Mouse (Mus musculus) heart, adult 2 months (tissue): ENCODE measurements at regions not wholly inside any gene's neighbourhood (a gene's known extent, or its start where the extent isn't known, plus 50 kb on each side); places are given as distances from the start of the nearest gene placed in this dataset.

ENCODE experiments used
- CTCF ChIP-seq: fragments of 200-600 bp; IDR thresholded peaks from 2 replicates; pipeline ENCODE4 v1.8.1; 2022; ENCODE audit warnings: antibody characterized with exemption, mild to moderate bottlenecking, moderate library complexity
- EP300 ChIP-seq: fragments of 200-500 bp; IDR thresholded peaks from 2 replicates; pipeline ENCODE4 v1.6.1; 2011; ENCODE audit warnings: low read depth, low read length, control low read depth; ENCODE audit not compliant: insufficient read depth
- POLR2A ChIP-seq: fragments of 200-500 bp; IDR thresholded peaks from 2 replicates; pipeline ENCODE4 v1.6.1; 2011; ENCODE audit warnings: mild to moderate bottlenecking, low read depth, low read length, control low read depth; ENCODE audit not compliant: insufficient read depth

DNA sequence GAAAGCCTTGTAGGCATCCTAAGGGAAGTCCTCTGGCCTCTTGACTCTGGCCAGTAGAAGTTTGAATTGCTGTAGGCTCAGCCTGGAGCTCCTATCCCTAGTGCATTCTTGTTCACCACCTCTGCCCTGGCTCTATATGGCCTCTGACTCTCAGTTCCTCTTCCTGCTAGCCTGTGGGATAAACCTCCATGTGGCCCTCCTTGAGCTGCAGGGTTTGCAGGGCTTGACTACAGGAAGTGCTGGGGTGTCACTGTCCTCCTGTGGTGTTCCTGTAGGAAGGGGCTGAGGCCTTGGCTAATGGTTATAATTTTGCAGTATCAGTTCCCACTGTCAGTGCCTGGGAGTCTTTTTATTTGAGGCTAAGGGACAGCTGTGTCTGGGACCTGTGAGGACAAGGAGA lies 215.0 kb downstream of the Gadd45g start:
- TF ChIP-seq CTCF (no peak), POLR2A (no peak), EP300 (no peak)
